Mouse (Mus musculus) lung, embryonic 16.5 days (tissue): ENCODE measurements around the gene Tmem176b. TPM values are rescaled to one million over a fixed set of nuclear protein-coding genes. Genes with fewer than 3 reads are reported as not detected.
A peak's percentile ranks its signal among the peaks of the same experiment; 100 is the strongest.

Experiments used
- ATAC-seq: fragments of 200-750 bp; cut with Nextera tagmentation; 2 replicates; pipeline ENCODE4 v1.8.0; 2017; ENCODE audit warnings: low read depth, mild to moderate bottlenecking, moderate library complexity
- H3K27ac ChIP-seq: fragments of 300-500 bp; sonication (generic); 2 replicates; pipeline ENCODE4 v1.5.1; 2014; ENCODE audit warnings: mild to moderate bottlenecking, control low read depth, low read length
- H3K27me3 ChIP-seq: fragments of 300-500 bp; sonication (generic); 2 replicates; pipeline ENCODE4 v1.6.1; 2014; ENCODE audit warnings: low read depth, low read length, mixed read lengths; ENCODE audit not compliant: control insufficient read depth, insufficient read depth
- H3K36me3 ChIP-seq: fragments of 300-500 bp; sonication (generic); 2 replicates; pipeline ENCODE4 v1.6.1; 2014; ENCODE audit warnings: low read length; ENCODE audit not compliant: control insufficient read depth, insufficient read depth
- H3K4me1 ChIP-seq: fragments of 300-500 bp; sonication (generic); replicated peaks from 2 replicates; pipeline ENCODE4 v1.6.1; 2014; ENCODE audit warnings: low read length, mixed read lengths; ENCODE audit not compliant: control insufficient read depth, insufficient read depth
- H3K4me2 ChIP-seq: fragments of 300-500 bp; sonication (generic); 2 replicates; pipeline ENCODE4 v1.6.1; 2014; ENCODE audit warnings: low read depth, low read length, control low read depth
- H3K4me3 ChIP-seq: fragments of 300-500 bp; sonication (generic); 2 replicates; pipeline ENCODE4 v1.5.1; 2014; ENCODE audit warnings: mild to moderate bottlenecking, low read length, control low read depth
- H3K9ac ChIP-seq: fragments of 300-500 bp; sonication (generic); 2 replicates; pipeline ENCODE4 v1.6.1; 2014; ENCODE audit warnings: low read length, control low read depth
- H3K9me3 ChIP-seq: fragments of 300-500 bp; sonication (generic); 2 replicates; pipeline ENCODE4 v1.6.1; 2016; ENCODE audit warnings: low read length; ENCODE audit not compliant: control insufficient read depth
- WGBS: fragments of 180-500 bp; shearing (Covaris S2); extraction: QIAGEN DNeasy Blood & Tissue Kit; methylation state at CpG from one replicate; pipeline ENCODE4 v1.1.7; 2014; 5-methylcytosine and 5-hydroxymethylcytosine counted together
- polyA plus RNA-seq: library from polyadenylated mRNA; unstranded; fragments of >200 nt; fragmentation: Nextera tagmentation; extraction: Ambion mirVana; gene quantifications from 2 replicates; pipeline ENCODE4 v1.2.1, GENCODE M21; 2015

Gene Tmem176b
- polyA plus RNA-seq, 1 experiment from 2014 or later, result 450 TPM

DNA sequence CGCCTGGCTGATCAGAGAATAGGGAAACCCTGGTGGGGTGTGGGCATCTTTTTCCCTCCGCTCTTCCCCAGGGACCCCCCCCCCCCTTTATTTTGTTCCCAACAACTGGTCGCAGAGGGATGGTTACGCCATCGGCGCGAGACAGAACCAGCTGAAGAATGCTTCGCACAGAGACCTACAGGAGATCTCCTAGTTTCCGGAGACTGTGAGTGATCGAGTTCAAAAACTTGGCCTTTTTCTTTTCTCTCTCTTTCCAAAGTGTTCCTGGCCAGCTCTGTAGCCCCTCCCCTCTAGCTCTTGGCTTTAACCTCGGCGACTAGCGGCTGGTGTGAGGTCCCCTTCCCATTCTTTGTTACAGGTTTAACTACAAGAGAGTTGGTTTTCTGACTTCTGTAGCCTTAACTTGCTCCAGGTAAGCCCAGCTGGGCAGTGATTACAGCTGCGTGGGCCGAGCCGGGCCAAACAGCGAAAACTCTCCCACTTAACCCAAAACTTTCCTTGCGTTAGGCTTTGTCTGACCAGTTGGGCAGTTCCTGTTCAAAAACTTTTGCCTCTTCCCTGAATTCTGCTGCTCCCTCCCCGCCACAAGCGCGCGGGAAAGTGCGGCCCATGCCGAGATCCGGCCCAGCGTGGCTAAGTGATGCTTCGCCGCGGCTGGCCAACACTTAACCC lies 10.7 kb upstream of the Tmem176b start:
- Histone ChIP-seq H3K36me3 (no peaks in the 10 kb centered on the region), H3K4me3 (peak overlapping the region; percentile 48), H3K9ac (peak overlapping the region; percentile 66), H3K27me3 (no peaks in the 10 kb centered on the region), H3K4me1 (peaks cover 9% of the 10 kb centered on the region), H3K4me2 (peak overlapping the region; percentile 72), H3K27ac (peak overlapping the region; percentile 97), H3K9me3 (no peaks in the 10 kb centered on the region; the same call in 1 of the 2 replicates)
- ATAC-seq, result peak; percentile 88
- WGBS, result under 1% methylated on average over 29 of the region's 29 CpGs

DNA sequence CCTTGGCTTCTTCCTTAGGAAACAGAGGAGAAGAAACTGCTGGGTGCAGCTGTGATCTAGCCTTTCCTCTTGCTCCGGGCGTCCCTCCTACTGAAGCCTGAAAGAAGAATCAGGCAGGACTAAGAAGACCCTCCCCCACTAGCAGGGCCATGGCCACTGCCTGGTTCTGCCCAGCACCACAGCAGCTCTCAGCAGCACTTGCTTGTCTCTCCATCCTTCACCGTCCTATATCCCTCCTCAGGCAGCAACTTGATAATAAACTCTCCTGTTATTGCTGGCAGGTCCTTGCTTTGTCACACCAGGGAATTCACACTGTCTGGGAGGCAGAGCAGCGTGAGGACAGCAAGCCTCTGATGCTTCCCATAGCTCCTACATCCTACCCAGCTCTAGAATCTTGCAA lies 3.8 kb upstream of the Tmem176b start:
- no peak overlapping the region for H3K27ac ChIP-seq
- peaks cover 24% of the 10 kb centered on the region for H3K36me3 ChIP-seq
- H3K27me3 ChIP-seq, result no peaks in the 10 kb centered on the region
- ATAC-seq, result no peak
- H3K9ac ChIP-seq, result no peak overlapping the region
- H3K4me1 ChIP-seq, result peaks cover 12% of the 10 kb centered on the region
- WGBS, result 72% methylated on average over 4 of the region's 4 CpGs
- H3K4me3 ChIP-seq, result no peak overlapping the region
- H3K4me2 ChIP-seq, result no peak overlapping the region
- no peaks in the 10 kb centered on the region for H3K9me3 ChIP-seq

- ATAC-seq, result no peak
- H3K4me2 ChIP-seq, result peak overlapping the region; percentile 87
- H3K36me3 ChIP-seq, result peaks cover 24% of the 10 kb centered on the region
- peak overlapping the region; percentile 53 for H3K4me3 ChIP-seq
- no peaks in the 10 kb centered on the region for H3K27me3 ChIP-seq
- WGBS, result 37% methylated on average over 11 of the region's 11 CpGs
- peak overlapping the region; percentile 94 for H3K27ac ChIP-seq
- peak overlapping the region; percentile 81 for H3K9ac ChIP-seq
- peaks cover 28% of the 10 kb centered on the region for H3K4me1 ChIP-seq
- no peaks in the 10 kb centered on the region for H3K9me3 ChIP-seq
Measured at GRCm38 (mm10) chr6:48842111-48842842, 981 bp upstream of the Tmem176b start.

DNA sequence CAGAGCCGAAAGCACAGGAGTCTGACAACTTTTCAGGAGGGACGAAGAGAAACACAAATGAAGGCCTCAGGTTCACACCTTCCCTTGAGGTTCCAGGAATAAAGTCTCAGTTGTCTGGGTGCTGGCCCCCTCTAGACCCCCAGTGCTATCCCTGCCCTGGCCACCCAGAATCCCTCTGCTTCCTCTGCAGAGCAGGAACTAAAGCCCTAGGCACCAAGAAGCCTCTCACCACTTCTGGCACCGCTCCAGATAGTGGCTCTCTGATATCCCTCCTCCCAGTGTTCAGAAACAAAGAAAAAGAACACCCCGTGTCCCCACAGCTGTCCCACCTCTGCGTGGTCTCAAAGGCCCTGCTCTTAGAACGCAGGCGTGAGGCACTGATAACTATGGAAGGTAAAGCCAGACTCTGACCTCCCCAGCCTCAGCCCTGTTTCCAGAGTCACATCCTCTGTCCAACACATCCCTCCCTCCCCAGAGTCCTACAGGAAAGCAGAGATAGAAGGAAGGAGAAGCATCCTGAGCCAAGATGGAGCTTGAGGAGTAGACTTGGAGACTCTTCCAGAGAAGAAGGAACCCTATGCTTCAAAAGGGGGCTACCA lies 826 bp downstream of the Tmem176b start, which contains the start of gene Tmem176a:
Gene Tmem176a (plus strand): TSS at position 549 of the 599 bp plus-strand sequence.
- peak within 1 kb of the TSS; percentile 81 for H3K9ac ChIP-seq
- H3K27ac ChIP-seq, result peak within 1 kb of the TSS; percentile 94
- H3K4me2 ChIP-seq, result peak within 1 kb of the TSS; percentile 87
- peaks cover 35% of the 10 kb centered on the region for H3K36me3 ChIP-seq
- H3K4me1 ChIP-seq, result peaks cover 28% of the 10 kb centered on the region
- under 1% methylated on average over 7 of the region's 7 CpGs for WGBS
- no peaks in the 10 kb centered on the region for H3K27me3 ChIP-seq
- H3K9me3 ChIP-seq, result no peaks in the 10 kb centered on the region
- H3K4me3 ChIP-seq, result peak within 1 kb of the TSS; percentile 53
- peak; percentile 23 for ATAC-seq

- Histone ChIP-seq H3K36me3 (peaks cover 35% of the 10 kb centered on the region), H3K4me3 (peak overlapping the region; percentile 53), H3K4me2 (peak overlapping the region; percentile 87)
Measured at GRCm38 (mm10) chr6:48838321-48839080, 2.8 kb downstream of the Tmem176b start.

GRCm38 (mm10) chr6:48837516-48837915 lies 3.8 kb downstream of the Tmem176b start:
- no peak for ATAC-seq
- Histone ChIP-seq H3K9me3 (no peaks in the 10 kb centered on the region), H3K9ac (no peak overlapping the region), H3K4me3 (no peak overlapping the region), H3K36me3 (peaks cover 42% of the 10 kb centered on the region), H3K4me2 (no peak overlapping the region), H3K4me1 (peaks cover 24% of the 10 kb centered on the region), H3K27me3 (no peaks in the 10 kb centered on the region), H3K27ac (no peak overlapping the region)
- WGBS, result 84% methylated on average over 7 of the region's 7 CpGs

More at GRCm38 (mm10) chr6:48838321-48839080, 2.8 kb downstream of the Tmem176b start:
- Histone ChIP-seq H3K9me3 (no peaks in the 10 kb centered on the region), H3K27ac (no peak overlapping the region), H3K9ac (0 out of 2 replicates have a peak overlapping the region, but pooled peaks have one; percentile 35), H3K4me1 (peaks cover 28% of the 10 kb centered on the region), H3K27me3 (no peaks in the 10 kb centered on the region)
- ATAC-seq, result no peak
- 57% methylated on average over 6 of the region's 6 CpGs for WGBS

DNA sequence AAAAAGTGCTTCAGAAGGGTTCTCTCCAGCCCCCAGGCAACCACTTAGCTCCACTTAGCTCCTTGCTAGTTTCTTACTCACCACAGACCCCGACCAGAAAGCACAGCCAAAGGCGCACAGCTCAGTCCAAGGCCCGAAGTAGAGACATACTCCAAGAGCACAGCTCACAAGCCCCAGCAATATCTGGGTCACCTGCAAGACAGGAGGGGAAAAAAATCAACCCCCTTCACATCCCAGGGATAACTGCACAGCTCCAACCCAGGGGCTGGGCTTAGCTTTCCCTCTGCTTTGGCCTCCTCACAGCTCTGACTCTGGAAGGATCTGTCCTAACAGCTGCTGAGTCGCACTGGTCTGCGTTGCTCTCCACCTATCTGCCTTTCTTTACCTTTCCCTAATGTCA lies 5.2 kb downstream of the Tmem176b start:
- no peaks in the 10 kb centered on the region for H3K9me3 ChIP-seq
- H3K4me1 ChIP-seq, result peaks cover 16% of the 10 kb centered on the region
- ATAC-seq, result no peak
- no peak overlapping the region for H3K4me2 ChIP-seq
- H3K36me3 ChIP-seq, result peaks cover 48% of the 10 kb centered on the region
- H3K27ac ChIP-seq, result no peak overlapping the region
- no peak overlapping the region for H3K4me3 ChIP-seq
- H3K27me3 ChIP-seq, result no peaks in the 10 kb centered on the region
- WGBS, result 79% methylated on average over 5 of the region's 5 CpGs
- no peak overlapping the region for H3K9ac ChIP-seq

GRCm38 (mm10) chr6:48835241-48835640 lies 6.1 kb downstream of the Tmem176b start:
- WGBS, result 86% methylated on average over 5 of the region's 5 CpGs
- H3K4me1 ChIP-seq, result peaks cover 22% of the 10 kb centered on the region
- no peak overlapping the region for H3K27ac ChIP-seq
- no peak overlapping the region for H3K9ac ChIP-seq
- no peaks in the 10 kb centered on the region for H3K9me3 ChIP-seq
- no peak overlapping the region for H3K4me2 ChIP-seq
- no peak overlapping the region for H3K4me3 ChIP-seq
- H3K36me3 ChIP-seq, result peaks cover 48% of the 10 kb centered on the region
- H3K27me3 ChIP-seq, result no peaks in the 10 kb centered on the region
- no peak for ATAC-seq
